Mouse (Mus musculus): ENCODE measurements around the gene Slc20a1.

The Slc20a1 gene

DNA sequence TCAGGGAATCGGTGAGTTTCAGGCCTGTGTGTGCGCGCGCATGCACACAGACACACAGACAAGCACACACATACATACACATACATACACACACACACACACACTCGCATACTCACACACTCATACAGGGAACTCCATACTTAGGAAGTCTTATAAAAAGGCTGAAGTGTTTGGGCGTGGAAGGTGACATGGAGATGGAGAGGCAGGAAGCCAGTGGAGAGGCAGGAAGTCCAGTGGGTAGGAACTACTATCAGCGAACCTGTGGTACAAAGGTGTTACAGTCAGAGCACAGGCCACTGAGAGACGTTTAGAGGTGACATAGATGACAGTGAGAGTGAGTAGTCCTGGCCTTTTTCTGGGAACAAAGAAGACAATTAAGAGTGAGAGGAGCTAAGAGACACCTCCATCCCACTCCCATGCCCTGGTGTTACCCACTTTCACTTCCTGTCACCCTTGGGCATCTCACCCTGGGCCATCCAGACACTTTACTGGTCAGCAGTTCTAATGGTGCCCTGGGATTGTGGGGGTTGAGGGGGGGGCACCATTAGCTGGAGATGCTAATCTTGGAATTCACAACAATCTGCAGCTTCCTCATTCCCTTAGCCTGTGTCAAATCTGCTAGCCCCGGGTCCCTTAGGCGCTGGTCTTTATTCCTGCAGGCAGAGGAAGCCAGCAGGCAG is 12.8 kb upstream of the Slc20a1 start:
- in situ Hi-C loops (cut with MboI, MseI): no loop called here

DNA sequence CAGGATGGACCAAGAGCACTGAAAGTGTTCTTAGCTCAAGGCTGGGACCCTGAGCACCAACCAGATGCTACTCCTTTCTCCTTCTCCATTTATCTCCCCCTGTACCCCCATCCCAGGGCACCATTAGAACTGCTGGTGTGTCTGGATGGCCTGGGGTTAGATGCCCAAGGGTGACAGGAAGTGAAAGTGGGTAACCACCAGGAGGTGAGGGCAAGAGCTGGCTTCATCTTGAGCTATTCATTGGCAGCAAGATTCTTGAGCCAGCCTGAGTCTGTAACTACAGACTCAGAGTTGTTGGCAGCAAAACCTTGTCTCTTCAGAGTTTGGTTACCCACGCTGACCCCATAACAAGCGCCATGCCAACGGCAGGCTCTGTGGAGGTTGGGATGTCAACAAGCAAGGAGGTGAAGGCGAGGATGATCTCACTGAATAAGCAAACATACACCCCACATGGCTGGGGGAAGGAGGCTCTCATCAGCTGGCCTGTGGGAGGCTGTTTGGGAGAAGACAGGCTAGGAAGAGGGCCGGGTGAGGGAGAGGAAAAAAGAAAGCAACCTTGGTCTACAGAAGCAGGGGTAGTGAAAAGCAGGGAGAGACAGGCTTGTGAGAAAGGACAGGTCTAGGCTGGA is 12.2 kb upstream of the Slc20a1 start:
- in situ Hi-C loops (cut with MboI, MseI): no loop called here

DNA sequence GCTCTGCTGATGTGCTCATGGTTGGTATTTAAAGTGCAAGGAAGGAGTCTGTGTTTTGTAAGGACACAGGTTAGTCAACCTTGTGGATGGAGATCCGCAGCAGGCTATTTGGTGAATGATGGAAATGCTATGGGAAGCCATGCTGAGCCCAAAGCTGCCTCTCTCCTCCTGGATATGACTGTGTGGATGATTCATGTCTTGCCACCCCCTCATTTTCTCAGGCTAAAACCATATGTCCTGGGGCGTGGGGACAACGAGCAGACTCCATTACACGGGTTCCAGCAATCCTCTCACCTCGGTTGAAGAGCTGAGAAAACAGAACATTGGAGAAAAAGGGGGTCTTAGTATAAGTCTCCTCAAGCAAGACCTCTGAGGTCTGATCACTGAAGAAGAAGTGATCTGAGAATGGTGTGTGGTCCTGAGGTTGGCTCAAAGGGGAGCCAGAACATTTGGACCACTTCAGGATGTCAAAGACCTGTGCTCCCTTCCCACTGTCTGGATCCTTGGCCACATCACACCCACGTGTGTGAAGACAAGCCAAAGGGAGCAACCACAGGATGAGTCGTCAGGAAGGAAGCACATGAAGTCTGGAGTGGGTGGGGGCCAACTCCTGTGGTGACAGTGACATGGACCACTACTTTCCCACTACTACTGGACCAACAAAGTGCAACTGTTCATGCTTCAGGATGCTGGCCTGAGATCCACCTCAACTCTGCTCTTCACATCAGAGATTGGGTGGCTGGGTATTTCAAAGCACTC is 6.0 kb upstream of the Slc20a1 start:
- in situ Hi-C loops (cut with MboI, MseI): no loop called here

DNA sequence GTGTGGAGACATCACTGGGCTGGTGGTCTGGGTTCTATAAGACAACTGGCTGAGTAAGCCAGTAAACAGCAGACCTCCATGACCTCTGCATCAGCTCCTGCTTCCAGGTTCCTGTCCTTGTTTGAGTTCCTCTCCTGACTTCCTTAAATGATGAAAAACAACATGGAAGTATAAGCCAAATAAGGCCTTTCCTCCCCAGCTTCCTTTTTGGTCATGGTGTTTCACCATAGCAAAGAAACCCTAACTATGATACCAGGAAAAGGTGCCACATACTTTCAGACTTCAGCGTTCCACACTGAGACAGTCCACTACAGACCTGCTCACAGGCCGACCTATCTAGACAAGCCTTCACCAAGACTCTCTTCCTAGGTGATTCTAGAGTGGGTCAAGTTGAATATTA is 2.2 kb upstream of the Slc20a1 start:
- in situ Hi-C loops (cut with MboI, MseI): no loop called here

DNA sequence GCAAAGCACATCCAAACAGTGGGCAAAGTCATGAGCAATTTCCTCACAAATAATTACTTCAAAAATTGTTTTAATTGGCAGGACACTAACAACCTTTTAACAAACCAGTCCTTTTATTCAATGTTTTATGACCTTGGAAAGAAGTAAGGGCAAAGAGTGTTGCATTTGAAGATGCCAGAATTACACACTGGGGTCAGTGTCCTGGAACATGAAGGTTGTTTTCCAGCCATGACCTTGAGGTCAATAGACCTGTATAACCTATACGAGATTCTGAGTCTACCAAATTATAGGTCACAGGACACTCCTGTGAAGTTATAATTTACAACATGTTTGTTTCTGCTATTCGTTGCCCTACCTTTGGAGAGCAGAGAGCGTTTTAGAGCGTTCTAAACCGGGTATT is 1.4 kb upstream of the Slc20a1 start:
- in situ Hi-C loops (cut with MboI, MseI): no loop called here

DNA sequence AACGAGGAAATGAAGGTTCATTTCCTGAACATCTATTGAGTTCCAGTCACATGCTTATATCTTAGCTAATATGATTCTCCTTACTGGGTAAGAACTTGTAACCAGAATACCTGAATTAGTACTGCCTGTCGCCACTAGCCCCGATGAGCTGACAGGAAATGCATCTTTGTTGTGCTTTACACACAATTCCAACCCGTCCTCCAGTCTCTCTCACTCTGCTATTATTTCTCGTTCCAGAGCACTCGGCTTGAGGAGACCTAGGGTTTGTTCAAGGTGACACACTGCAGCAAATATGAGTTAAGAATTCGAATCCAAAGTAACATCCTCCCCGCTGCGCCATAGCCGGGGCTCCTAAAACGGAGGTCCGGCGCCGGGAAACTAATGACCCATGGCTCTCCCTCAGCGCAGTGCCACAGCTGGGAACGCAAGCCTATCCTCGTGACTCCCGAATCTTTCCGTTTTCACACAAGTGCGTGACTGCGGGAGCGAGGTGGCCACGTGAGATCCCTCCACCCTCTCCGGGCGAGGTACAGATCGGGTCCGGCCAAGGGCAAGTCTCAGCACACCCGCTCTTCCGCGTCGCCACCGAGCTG is 625 bp upstream of the Slc20a1 start:
- in situ Hi-C loops (cut with MboI, MseI): no loop called here

DNA sequence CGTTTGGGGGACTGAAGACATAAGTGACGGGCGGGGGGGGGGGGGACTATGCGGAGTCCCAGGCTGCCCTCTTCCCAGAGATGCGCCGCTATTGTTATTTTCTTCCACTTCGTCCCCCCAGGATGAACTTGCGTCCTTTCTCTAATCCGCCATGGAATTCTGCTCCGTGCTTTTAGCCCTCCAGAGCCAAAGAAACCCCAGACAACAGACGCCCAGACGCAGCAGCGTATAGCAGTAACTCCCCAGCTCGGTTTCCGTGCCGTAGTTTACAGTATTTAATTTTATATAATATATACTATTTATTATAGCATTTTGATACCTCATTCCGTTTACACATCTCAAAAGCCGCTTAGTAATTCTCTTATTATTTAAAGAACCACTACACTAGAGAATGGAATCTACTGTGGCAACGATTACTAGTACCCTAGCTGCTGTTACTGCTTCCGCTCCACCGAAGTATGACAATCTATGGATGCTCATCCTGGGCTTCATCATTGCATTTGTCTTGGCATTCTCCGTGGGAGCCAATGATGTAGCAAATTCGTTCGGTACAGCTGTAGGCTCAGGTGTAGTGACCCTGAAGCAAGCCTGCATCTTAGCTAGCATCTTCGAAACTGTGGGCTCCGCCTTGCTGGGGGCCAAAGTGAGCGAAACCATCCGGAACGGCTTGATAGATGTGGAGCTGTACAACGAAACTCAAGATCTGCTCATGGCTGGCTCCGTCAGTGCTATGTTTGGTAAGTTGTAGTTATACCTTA is 943 bp downstream of the Slc20a1 start:
- in situ Hi-C loops (cut with MboI, MseI): loop anchor here (5.0 kb wide), 1 partner anchor 78 kb away; no protein-coding TSS in a partner anchor

DNA sequence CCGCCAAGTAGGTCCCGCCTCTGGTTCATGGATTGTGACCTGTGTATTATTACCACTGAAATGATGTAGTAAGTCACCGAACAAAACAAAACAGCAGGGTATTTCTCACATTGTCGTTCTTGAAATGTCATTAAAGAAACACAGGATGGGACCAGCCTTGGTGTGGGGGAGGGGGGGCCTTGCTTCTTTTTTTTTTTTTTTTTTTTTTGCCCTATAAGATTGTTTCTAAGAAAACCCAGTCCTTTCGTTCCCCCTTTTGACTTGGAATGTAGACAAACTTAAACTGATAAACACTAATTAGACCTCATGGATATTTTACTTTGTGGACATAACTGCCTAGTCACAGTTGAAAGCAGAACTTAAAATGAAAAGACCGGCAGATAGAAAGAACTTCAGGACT is 6.4 kb downstream of the Slc20a1 start:
- in situ Hi-C loops (cut with MboI, MseI): loop anchor here (5.0 kb wide), 1 partner anchor 72 kb away; no protein-coding TSS in a partner anchor

DNA sequence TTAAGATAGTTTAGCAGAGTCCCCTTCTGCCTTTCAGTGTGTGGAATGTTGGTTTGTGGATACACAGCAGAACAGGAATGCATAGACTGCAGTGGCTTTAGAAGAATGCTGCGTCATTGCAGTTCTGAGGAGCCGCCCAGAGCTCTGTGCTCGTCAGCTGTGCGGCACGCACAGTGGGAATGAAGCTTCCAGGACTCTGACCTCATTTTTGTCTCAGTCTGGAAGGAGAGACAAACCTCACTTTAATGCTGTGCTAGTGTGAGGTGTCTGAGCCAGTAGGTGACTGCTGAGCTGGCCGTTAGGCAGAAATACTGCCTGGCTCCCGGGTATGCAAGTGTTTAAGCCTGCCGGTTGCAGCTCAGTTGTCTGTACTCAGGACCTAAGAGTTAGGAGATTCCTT is 8.3 kb downstream of the Slc20a1 start:
- in situ Hi-C loops (cut with MboI, MseI): no loop called here

DNA sequence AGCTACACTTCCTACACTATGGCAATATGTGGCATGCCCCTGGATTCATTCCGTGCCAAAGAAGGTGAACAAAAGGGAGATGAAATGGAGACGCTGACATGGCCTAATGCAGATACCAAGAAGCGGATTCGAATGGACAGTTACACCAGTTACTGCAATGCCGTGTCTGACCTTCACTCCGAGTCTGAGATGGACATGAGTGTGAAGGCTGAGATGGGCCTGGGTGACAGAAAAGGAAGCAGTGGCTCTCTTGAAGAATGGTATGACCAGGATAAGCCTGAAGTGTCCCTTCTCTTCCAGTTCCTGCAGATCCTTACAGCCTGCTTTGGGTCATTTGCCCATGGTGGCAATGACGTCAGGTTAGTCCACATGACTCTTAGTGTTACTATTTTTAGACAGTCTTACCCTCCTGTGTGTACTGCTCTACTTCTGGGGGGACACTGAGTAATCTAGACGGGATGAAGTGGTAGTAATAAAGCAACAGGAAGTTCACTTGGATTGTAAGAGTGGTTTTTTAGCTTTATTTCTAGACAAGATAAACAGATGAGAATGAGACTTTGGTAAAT is 9.7 kb downstream of the Slc20a1 start:
- in situ Hi-C loops (cut with MboI, MseI): no loop called here

DNA sequence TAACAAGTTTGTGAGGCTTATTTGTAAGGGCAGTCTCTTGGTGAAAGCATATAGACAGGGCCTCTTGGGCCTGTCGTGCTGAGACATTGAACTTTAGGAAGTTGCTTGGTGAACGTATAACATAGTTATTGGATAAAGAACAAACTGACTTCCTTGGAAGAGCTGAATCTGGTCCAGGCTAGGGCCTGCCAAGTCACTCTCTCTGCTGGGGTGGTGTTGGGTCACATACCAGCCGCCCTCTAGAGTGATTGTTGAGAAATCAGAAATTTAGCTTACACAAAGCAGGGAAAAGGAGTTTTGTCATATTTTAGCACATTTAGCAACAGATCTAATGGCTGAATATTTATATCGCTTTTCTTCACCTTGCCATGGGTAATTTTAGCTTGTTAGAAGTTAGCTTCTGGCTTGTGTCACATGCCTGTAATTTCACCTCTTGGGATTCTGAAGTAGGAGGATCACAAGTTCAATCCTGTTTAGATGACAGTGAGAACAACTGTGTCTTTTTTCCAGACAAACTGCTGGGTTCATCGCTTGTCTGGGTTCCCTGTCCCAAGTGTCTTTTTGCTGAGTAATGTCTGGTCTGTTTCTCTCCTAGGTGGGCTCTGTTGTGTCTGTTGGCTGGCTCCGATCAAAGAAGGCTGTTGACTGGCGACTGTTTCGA is 11.7 kb downstream of the Slc20a1 start:
- in situ Hi-C loops (cut with MboI, MseI): no loop called here

DNA sequence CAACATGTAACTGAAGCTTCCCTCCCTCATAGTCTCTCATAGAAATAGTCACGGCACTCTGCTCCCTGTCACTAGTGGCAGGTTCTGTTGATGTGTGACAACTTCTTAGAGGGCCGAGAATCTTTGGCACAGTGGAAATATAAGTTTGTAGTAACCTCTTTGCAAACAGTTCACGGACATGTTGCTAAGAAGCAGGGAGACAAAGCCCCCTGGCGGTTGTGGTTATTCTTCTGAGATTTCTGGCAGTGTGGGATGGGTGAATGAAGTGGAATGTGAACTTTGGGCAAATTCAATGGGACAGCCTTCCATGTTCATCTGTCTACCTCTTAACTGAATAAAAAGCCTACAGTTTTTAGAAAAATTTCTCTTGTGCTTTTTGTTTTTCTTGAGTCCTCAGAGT is 12.7 kb downstream of the Slc20a1 start:
- in situ Hi-C loops (cut with MboI, MseI): no loop called here

DNA sequence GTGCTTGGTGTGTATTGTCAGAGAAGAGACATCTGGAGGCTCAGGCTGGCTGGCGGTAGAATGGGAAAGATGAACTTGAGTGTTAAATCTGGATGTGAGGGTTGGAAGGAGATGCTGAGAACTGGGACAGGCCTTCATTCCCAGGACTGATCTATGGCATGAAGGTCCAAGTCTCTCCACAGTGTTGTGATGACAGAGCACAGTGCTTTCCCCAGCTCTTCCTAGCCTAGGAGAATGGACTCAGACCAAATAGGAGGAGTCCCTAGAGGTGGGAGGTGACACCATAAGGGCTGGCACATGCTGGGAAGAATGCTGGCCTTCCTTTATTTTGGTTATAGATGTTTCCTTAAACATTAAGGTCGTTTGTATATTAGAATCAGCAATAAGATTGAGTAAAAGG is 13.4 kb downstream of the Slc20a1 start:
- in situ Hi-C loops (cut with MboI, MseI): no loop called here

DNA sequence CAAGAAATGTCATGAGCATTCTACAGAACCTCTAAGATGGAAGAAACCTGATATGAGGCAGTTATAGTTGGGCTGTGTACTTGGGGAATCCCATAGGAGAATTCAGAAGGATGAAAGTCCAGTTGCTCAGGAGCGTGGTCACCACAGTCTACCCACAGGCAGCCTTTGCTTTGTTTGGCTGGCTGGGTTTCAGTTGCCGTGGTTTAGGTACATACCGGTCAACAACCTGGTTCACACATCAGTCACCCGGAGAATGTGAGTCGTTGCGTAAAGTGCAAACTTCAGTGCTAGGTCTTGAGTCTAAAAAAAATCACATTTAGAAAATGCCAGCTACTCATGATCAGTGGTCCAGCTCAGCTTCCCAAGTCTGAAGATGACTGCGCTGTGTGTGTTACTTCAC is 14.0 kb downstream of the Slc20a1 start:
- in situ Hi-C loops (cut with MboI, MseI): no loop called here

DNA sequence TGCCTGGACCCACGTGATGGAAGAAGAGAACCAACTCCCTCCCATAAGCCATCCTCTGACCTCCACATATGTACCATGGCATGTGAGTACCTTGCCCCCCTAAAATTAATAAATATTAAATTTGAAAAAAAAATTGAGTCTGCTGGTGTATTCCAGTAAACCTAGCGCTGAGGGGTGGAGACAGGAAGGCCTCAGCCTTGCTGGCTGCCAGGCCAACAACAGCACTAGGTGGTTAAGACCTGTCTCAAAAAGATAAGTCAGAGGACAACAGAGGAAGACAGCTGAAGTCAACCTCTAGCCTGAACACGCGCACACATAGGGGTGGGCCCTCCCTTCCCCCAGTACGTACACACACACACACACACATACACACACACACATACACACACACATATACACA is 16.2 kb downstream of the Slc20a1 start:
- in situ Hi-C loops (cut with MboI, MseI): no loop called here

DNA sequence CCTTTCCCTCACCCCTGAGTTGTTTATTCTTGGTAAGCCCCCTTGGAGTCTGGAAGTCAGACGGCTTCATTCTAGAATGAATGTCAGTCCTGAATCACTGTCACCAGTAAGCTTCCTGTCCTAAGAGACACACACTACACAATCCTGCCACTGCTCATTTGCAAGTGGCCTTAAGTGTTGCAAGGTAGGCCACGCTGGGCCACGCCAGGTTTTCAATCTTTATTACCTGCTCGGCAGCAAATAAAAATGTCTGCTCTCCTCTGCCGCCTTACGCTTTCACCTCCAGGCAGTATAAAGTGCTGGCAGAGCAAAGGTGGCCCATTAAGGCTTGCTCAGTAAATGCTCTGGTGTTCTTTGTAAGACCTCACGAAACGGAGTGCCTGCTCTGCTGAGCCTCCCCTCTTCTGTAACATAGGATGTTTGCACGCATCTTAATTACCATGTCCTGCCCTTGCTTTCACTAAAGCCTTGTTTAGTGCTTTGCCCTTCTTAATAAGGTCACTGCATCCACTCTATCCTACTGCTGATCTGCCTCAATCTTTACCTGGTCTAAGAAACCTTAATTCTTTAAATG is 19.1 kb downstream of the Slc20a1 start:
- in situ Hi-C loops (cut with MboI, MseI): no loop called here

DNA sequence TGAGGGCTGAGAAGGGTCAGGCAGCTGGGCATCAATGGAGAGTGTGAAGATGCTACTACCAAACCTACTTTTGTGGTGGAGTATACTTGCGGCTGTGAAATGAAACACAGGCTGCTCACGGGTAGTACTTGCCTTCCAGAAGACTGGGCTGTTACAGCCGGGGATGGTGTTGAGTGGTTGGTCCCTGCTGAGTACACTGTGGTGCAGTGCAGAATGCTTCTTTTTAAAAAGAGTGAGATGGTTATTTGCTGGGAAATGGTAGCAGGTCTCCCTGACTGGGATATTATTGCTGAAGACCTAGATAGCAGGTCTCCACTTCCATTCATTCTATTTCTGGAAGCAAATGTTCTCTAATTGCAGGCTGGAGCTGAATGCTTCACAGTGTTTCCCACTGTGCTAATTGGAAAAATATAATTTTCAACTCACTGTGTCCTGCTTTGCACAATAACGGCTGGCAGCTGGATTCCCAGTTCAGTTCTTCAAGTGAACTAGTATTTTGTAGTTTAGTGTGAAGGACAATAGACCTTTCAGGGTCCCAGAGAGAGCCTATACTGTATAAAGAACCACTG is 20.1 kb downstream of the Slc20a1 start:
- in situ Hi-C loops (cut with MboI, MseI): no loop called here

DNA sequence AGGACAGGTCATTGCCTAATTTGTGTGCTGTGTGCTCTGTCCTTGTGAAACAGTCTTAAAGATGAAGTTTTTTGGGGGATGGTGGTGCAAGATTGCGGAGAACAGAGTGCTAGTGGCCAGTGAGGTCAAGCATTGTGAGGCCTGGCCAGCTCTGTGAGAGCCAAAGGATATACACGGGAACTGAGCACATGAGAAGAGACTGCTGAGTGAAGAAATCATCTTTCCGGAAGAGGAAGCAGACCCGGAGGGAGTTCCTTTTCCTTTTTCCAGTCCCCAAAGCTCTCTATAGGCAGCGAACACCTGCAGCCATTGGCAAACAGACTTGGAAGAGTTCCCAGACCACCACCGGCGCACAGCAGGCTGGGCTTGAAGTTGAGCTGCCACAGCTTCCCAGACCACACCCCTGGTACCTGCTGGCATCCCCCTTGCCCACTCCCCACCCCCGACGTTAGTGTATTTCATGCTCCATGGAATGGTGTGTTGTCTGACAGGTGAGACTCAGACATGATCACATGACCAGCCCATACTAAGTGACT is 22.6 kb downstream of the Slc20a1 start:
- in situ Hi-C loops (cut with MboI, MseI): no loop called here

DNA sequence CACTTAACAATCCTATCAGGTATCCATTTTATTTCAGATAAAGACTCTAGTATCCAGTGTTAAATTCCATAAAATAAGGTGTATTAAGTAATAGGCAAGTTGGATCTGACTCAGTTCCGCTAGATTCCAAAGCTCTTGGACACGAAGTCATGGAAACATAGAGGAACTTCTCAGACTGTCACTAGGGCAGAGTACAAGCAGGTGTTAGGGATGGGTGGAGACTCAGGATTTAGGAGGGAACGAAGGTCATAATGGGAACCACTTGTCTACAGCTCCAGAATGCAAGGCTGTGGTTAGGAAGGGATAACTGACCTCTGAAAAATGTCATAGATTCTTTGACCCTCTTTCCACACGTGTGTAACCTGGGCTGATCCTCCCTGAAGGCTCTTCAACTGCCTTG is 25.6 kb downstream of the Slc20a1 start:
- in situ Hi-C loops (cut with MboI, MseI): no loop called here

DNA sequence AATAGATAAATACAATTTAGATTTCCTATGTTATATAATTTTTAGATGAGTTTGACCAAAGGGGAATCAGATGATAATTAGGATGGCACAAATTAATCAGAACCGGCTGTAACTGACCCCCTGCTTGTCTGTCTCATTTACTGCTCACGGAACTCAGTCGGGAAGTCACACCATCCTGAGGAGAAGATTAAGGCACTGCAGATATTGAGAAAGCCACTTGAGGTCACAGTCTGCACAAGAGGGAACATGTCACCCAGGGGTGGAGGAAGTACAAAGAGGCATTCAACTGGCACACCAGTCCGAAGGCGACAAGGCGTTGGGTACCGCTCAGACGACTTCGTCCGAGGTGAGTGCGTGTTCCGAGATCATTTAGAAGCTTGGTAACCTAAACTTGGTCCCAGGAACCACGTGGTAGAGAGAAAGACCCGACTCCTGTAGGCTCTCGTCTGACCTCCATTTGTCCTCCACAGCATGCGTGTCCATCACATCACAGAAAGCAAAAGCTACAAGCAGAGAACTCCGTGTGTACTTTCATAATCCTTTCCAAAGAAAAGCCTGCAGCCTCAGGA is 26.8 kb downstream of the Slc20a1 start:
- in situ Hi-C loops (cut with MboI, MseI): no loop called here

Data from T-helper 2 cell (primary cell).